Mouse (Mus musculus) cerebellum, postnatal 14 days (tissue): Measurements from ENCODE around the gene Cntfr.
"Not testable (repeated sequence)": the region's sequence is repeated elsewhere in the genome, so short reads cannot be mapped to it uniquely, and the experiment has no call there.

Source experiments
- DNase-seq, 2 experiments: peaks; one replicate each; pipeline ENCODE4 v3.0.0; 2021; ENCODE audit warnings: mixed read lengths in 2 of 2

Cntfr gene

GRCm38 (mm10) chr4:41708192-41708745 is 11.4 kb upstream of the Cntfr start:
- peak; percentile 67 to 82 for DNase-seq

DNA sequence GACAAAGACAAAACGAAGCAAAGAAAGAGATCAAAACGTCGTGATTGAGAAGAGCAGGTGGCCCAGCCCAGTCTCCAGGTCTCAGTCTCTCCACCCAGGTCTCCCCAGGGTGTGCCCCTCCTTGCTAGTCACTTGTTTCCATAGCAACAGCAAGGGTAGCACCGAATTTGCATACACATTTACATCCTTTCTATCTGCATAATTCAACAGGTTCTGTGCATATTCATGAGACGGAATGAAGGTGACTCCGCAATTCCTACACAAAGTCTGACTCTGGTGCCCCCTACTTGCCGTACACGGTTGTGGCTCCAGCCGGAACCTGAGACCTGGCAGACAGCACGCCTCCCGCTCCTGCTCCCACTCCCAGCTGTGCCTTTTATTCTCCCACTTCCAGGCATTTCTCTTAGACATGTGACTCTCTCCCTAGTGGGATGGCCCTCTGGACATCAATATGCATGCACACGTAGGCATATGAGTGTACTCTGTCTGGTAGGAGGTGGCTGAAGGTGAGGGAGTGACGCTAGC is 10.2 kb upstream of the Cntfr start:
- DNase-seq = peak; percentile 83 to 87

GRCm38 (mm10) chr4:41705922-41706754 is 9.2 kb upstream of the Cntfr start:
- DNase-seq = peak in 1 of 2 experiments; percentile 75

DNA sequence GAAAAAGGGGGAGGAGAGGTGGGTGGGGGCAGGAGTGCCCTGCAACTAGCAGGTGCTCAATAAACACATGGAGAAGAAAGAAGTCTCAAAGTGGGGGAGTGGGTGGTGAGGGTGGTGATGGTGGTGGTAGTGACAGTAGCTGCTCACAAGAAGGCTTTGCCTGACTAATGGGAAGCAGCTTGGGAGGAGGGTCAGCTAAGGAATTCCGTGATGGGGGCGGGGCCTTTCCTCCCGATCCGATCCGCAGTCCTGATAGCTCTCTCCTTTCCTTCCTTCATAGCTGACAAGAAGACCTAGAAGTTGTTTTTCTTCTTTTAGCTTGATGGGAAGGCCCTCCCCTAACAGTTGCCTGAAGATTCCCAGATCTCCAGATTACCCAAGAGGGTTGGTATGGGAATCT is 7.8 kb upstream of the Cntfr start:
- no peak for DNase-seq

DNA sequence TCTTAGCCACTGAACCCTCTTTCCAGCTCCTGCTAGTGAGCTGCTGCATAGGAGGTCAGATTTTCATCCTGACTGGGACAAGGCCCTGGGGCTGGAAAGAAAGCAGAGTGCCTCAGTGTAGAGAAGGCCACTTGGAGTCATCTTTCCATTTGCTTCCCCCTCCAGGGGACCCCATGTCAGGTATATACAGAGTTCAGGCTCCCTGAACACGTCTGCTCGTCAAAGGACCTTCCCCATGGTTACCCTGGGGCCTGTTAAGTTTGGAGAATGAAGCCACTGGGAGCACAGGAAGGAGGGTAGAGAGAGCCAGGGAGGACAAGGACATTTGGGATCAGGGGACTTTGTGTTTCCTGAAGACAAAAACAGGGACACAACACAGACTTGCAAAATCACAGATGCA is 5.3 kb upstream of the Cntfr start:
- not testable (repeated sequence) for DNase-seq

- DNase-seq = not testable (repeated sequence)
Measured at GRCm38 (mm10) chr4:41700224-41700623, 3.3 kb upstream of the Cntfr start.

- not testable (repeated sequence) for DNase-seq
Measured at GRCm38 (mm10) chr4:41699783-41700182, 2.9 kb upstream of the Cntfr start, which contains the start of gene Il11ra1. Il11ra1 (plus strand) TSS chr4:41699989.

DNA sequence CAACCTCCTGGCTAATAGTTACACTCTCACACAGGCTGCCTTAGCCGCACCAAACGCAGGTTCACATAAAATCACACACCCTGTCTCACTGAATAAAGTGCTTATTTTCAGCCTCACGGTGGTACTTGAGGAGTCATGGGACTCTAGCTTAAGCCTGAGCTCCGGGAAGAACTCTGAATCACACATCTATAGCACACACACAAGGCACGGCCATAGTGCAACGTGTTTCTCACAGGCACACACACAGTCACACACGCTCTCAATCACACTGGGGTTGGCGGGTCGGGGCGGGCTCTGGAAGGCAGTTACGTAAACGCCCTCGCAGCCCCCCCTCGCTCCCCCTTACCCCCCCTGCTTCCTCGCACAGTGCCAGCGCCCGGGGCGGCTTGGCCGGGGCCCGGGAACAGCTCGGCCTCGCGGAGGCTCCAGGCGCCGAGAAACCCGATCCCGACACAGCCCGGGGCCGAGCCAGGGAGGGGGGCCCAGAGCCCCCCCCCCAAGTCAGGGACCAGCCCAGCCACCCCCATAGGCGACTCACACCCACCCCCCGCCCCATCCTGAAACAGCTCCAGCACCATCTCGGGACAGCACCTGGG is 1.6 kb upstream of the Cntfr start:
- peak; percentile 70 to 75 for DNase-seq

- DNase-seq = not testable (repeated sequence)
Measured at GRCm38 (mm10) chr4:41696452-41696851, 437 bp downstream of the Cntfr start.

DNA sequence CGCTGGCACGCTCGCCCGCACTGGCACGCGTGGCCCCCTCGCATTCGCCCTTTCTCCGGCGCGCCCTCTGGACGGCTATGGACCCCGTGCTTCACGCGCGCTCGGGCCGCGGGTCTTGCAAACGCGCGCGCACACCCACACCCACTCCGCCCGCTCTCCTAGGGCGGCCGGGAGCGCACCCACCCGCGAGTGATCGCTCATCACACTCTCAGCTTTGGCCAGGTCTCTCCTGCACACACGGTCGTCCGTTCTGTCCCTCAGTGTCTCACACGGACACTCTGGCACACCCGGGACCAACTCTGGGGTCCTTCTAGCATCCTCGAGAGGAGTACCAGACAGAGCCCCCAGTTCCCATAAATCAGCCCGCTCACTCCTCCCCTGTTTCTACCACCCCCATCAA is 1.1 kb downstream of the Cntfr start:
- not testable (repeated sequence) for DNase-seq

DNA sequence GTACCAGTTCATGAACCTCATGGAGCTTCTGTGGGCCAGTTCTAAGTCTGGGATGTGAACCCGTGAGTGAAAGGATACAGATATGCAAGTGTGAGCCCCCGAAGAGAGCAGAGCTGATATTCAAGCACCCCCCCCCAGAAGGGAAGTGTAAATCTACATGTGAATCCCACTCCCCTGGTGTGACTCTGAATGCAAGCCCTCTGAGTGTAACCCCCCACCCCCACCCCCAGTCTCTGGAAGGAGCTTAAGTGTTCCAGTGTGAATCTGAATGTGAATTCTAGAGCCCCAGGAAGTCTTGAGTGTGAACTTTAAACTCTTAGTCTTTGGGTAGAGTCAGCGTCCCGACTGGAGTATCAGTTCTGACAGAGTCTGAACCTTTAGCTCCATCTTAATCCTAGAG is 3.4 kb downstream of the Cntfr start:
- DNase-seq = not testable (repeated sequence)

GRCm38 (mm10) chr4:41690014-41690413 is 6.9 kb downstream of the Cntfr start:
- not testable (repeated sequence) for DNase-seq

DNA sequence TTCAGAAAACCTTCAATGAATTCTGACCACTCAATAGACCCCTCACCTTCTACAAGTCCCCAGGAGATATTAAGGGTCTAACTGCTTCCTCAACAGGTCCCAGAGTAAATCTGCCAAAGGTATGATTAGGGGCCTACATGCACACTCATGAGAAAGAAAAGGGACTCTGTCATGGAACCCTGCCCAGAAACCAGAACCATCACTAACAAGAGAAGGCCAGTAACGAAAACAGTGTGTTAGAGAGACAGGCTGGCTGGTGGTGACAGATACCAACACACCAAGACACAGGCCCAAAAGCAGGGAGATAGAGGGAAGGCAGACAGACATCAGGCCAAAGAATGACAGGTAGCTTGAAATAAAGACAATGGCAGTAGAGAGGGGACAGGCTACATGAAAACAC is 8.3 kb downstream of the Cntfr start:
- peak in 1 of 2 experiments; percentile 56 for DNase-seq

DNA sequence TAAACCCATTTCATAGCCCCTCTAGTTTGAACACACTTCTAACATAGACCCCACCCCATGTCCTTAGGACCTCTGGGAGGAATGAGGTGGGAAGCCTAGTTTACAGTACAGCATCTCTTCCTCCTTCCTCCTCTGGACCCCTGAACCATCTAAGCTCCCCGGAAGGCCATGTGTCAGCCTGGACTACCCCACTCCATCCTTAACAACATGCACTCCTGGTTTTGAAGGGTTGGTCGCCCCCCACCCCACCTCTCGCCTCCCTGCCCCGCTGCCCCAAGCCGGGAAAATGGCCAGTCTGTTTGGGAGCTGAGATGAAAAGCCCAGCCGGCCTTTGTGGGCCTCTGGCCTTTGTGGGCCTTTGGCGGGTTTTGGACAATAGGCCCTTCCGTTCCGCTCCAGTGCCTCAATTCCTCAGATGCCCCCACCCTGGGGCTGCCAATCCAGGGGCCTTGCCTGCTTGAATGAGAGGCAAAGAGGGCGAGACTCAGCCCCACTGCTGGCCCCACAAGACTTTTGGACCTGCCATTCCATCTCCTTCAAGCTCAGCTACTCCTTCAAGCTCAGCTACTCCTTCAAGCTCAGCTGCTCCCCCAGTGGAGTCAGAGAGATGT is 10.9 kb downstream of the Cntfr start:
- not testable (repeated sequence) for DNase-seq

DNA sequence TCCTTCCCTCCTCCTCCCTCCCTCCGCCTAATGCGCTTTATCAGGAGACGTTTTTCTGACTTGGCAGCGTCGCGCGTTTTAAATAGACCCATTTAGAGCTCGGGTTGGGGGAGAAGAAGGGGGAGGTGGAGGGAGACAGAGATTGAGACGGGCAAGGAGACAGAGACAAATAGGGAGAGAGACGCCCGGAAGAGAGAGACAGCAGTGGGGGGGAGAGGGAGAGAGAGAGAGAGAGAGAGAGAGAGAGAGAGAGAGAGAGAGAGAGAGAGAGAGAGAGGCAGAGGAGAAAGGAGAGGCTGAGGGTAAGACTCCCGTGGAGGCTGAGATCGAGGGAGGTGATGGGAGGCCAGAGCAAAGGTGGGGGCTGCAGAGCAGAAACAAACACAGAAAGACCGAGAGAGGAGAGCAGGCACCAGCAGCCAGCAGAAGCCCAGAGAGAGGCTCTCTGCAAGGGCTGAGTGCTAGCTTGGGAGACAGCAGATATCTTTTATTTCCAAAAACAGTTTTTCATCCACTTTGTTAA is 11.9 kb downstream of the Cntfr start:
- not testable (repeated sequence) for DNase-seq

DNA sequence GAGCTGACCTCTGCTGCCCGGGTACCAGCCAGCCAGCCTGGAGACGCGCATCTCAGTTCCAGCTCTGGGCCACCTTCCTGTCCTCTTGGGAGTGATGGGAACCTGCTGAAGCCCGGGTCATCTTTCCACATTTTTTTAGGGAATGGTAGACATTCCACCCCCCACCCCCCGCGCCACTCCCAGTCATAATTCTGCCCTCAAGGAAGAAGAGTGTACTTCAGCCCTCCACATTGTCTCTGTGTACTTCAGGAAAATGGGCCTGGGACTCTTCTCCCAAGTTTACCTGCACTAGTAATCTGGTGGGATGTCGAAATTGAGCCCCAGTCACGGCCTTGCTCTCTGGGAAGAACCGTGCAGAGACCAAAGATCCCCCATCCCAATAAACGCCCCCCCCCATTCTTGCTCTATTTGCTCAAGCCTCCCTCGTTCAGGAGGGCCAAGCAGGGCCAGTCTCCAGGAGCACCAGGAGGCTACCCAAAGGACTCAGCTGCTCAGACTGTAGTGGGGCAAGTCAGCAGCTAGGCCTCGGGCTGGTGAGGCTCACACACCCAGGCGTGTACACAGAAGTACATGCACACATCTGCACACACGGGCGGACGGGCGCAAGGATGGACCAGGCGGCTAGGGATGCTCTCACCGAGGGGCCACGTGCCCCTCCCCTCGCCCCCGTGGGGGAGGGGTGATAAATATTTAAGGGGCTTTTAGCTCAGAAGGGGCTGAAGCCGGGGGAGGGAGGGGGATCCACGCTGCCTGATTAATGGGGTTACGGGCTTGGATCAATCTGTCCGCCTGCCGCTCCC is 12.6 kb downstream of the Cntfr start:
- not testable (repeated sequence) for DNase-seq

- DNase-seq = not testable (repeated sequence)
Measured at GRCm38 (mm10) chr4:41683303-41683702, 13.6 kb downstream of the Cntfr start.

DNA sequence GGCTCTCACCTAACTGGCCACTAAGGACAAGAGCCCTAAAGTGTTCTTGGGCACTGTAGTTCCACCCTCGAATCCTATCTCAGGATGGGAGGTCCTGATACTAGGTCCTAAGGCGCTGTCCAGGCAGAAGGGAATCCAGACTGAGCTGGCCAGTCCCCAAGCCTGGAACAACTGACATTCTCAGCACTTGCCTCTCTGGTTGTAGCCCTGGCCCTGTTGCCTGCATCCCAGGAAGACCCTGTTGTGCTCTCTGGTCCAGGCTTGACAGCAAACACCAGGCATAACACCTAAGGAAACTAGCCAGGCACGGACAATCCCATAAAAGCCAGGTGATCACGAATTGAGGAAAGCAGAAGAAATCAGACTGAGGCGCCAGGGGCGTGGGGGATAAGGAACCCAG is 14.1 kb downstream of the Cntfr start:
- DNase-seq = no peak

- DNase-seq = no peak
Measured at GRCm38 (mm10) chr4:41681947-41682346, 14.9 kb downstream of the Cntfr start.

GRCm38 (mm10) chr4:41681176-41681575 is 15.7 kb downstream of the Cntfr start:
- no peak for DNase-seq

- no peak for DNase-seq
Measured at GRCm38 (mm10) chr4:41679291-41679690, 17.6 kb downstream of the Cntfr start.

GRCm38 (mm10) chr4:41678863-41679262 is 18.0 kb downstream of the Cntfr start:
- DNase-seq = no peak
